Mouse (Mus musculus) kidney, postnatal 0 days (tissue): ENCODE data around the gene Relb. TPM values are rescaled to one million over a fixed set of nuclear protein-coding genes. Genes with fewer than 3 reads are reported as not detected.
A peak's percentile ranks its signal among the peaks of the same experiment; 100 is the strongest.

ENCODE experiments used
- ATAC-seq: fragments of 200-750 bp; cut with Nextera tagmentation; replicated peaks from 2 replicates; pipeline ENCODE4 v1.8.0; 2017; ENCODE audit warnings: low read depth, moderate number of reproducible peaks, moderate TSS enrichment, moderate library complexity; ENCODE audit not compliant: low FRiP score
- DNase-seq: peaks from one replicate; pipeline ENCODE4 v3.0.0-alpha.2; 2016; ENCODE audit warnings: low spot score
- H3K27ac ChIP-seq: fragments of 300-500 bp; sonication (generic); 2 replicates; pipeline ENCODE4 v1.5.1; 2014; ENCODE audit warnings: mild to moderate bottlenecking
- H3K27me3 ChIP-seq: fragments of 300-500 bp; sonication (generic); 2 replicates; pipeline ENCODE4 v1.6.1; 2014; ENCODE audit warnings: low read length, mixed read lengths; ENCODE audit not compliant: insufficient read depth
- H3K36me3 ChIP-seq: fragments of 300-500 bp; sonication (generic); 2 replicates; pipeline ENCODE4 v1.6.1; 2014; ENCODE audit warnings: low read length, mixed read lengths; ENCODE audit not compliant: insufficient read depth
- H3K4me1 ChIP-seq: fragments of 300-500 bp; sonication (generic); replicated peaks from 2 replicates; pipeline ENCODE4 v1.6.1; 2014; ENCODE audit warnings: antibody characterized with exemption, low read length, mixed read lengths; ENCODE audit not compliant: insufficient read depth
- H3K4me2 ChIP-seq: fragments of 300-500 bp; sonication (generic); 2 replicates; pipeline ENCODE4 v1.6.1; 2014; ENCODE audit warnings: mild to moderate bottlenecking, low read length, moderate library complexity, mixed read lengths
- H3K4me3 ChIP-seq: fragments of 300-500 bp; sonication (generic); replicated peaks from 2 replicates; pipeline ENCODE4 v1.5.1; 2014; ENCODE audit warnings: low read depth, low read length
- H3K9ac ChIP-seq: fragments of 300-500 bp; sonication (generic); 2 replicates; pipeline ENCODE4 v1.6.1; 2014; ENCODE audit warnings: low read depth, low read length
- H3K9me3 ChIP-seq: fragments of 300-500 bp; sonication (generic); replicated peaks from 2 replicates; pipeline ENCODE4 v1.6.1; 2016; ENCODE audit warnings: low read length, inconsistent platforms, mixed read lengths
- CTCF ChIP-seq: IDR thresholded peaks from 2 replicates; pipeline ENCODE4 v1.5.1; 2016; ENCODE audit warnings: antibody characterized with exemption, low read depth, mild to moderate bottlenecking, moderate library complexity
- WGBS: fragments of 180-500 bp; shearing (Covaris S2); extraction: QIAGEN DNeasy Blood & Tissue Kit; methylation state at CpG from one replicate; pipeline ENCODE4 v1.1.7; 2014; 5-methylcytosine and 5-hydroxymethylcytosine counted together
- polyA plus RNA-seq: library from polyadenylated mRNA; unstranded; fragments of >200 nt; fragmentation: Nextera tagmentation; extraction: Ambion mirVana; gene quantifications from 2 replicates; pipeline ENCODE4 v1.2.1, GENCODE M21; 2015

The Relb gene
- polyA plus RNA-seq, 1 experiment from 2014 or later, result 10.6 TPM

- H3K27me3 ChIP-seq, result peaks cover 13% of the 10 kb centered on the region; the same call in 1 of the 2 replicates
- H3K4me1 ChIP-seq, result peaks cover 6% of the 10 kb centered on the region; the same call in 1 of the 2 replicates
- DNase-seq, result no peak
- peaks cover 10% of the 10 kb centered on the region; the same call in 1 of the 2 replicates for H3K36me3 ChIP-seq
- no peak for ATAC-seq
- H3K27ac ChIP-seq, result no peak overlapping the region
- H3K9me3 ChIP-seq, result no peaks in the 10 kb centered on the region
- TF ChIP-seq CTCF, result no peak
- no peak overlapping the region for H3K4me3 ChIP-seq
- WGBS, result 59% methylated on average over 4 of the region's 4 CpGs
- H3K9ac ChIP-seq, result no peak overlapping the region
- H3K4me2 ChIP-seq, result no peak overlapping the region
Measured at GRCm38 (mm10) chr7:19578436-19578835, 50.8 kb downstream of the Relb start.

GRCm38 (mm10) chr7:19577877-19578414 is 51.3 kb downstream of the Relb start:
- ATAC-seq (no peak), DNase-seq (no peak)
- Histone ChIP-seq H3K4me3 (peak overlapping the region; percentile 30), H3K27me3 (peaks cover 13% of the 10 kb centered on the region; the same call in 1 of the 2 replicates), H3K4me1 (peaks cover 6% of the 10 kb centered on the region; the same call in 1 of the 2 replicates), H3K36me3 (peaks cover 9% of the 10 kb centered on the region; the same call in 1 of the 2 replicates), H3K9ac (0 out of 2 replicates have a peak overlapping the region, but pooled peaks have one; percentile 40), H3K4me2 (peak overlapping the region; percentile 73), H3K9me3 (no peaks in the 10 kb centered on the region), H3K27ac (no peak overlapping the region)
- WGBS, result 15% methylated on average over 10 of the region's 10 CpGs
- TF ChIP-seq CTCF, result no peak

GRCm38 (mm10) chr7:19577141-19577852 is 51.9 kb downstream of the Relb start, which contains the start of the genes Zfp296 and Gemin7:
Gene Zfp296, plus strand, starts transcription at chr7:19577287.
Gene Gemin7, minus strand, starts transcription at chr7:19577595.
- peak within 1 kb of the TSS; percentile 30 for H3K4me3 ChIP-seq
- peaks cover 13% of the 10 kb centered on the region; the same call in 1 of the 2 replicates for H3K27me3 ChIP-seq
- DNase-seq (no peak), ATAC-seq (no peak)
- peaks cover 9% of the 10 kb centered on the region; the same call in 1 of the 2 replicates for H3K36me3 ChIP-seq
- H3K9ac ChIP-seq, result peak within 1 kb of the TSS; percentile 40
- WGBS, result under 1% methylated on average over 54 of the region's 56 CpGs
- H3K4me1 ChIP-seq, result peaks cover 9% of the 10 kb centered on the region
- H3K9me3 ChIP-seq, result no peaks in the 10 kb centered on the region
- no peak within 1 kb of the TSS for H3K27ac ChIP-seq
- H3K4me2 ChIP-seq, result peak within 1 kb of the TSS; percentile 73
- TF ChIP-seq CTCF, result no peak

GRCm38 (mm10) chr7:19575559-19575958 is 53.7 kb downstream of the Relb start:
- Histone ChIP-seq H3K4me2 (no peak overlapping the region), H3K27ac (no peak overlapping the region), H3K9me3 (no peaks in the 10 kb centered on the region), H3K4me1 (peaks cover 16% of the 10 kb centered on the region), H3K9ac (no peak overlapping the region), H3K36me3 (0 out of 2 replicates have a peak, but pooled peaks cover 3% of the 10 kb centered on the region), H3K27me3 (peaks cover 13% of the 10 kb centered on the region; the same call in 1 of the 2 replicates), H3K4me3 (no peak overlapping the region)
- no peak for TF ChIP-seq CTCF
- 67% methylated on average over 3 of the region's 3 CpGs for WGBS
- ATAC-seq (no peak), DNase-seq (no peak)

- no peak for TF ChIP-seq CTCF
- Histone ChIP-seq H3K36me3 (peaks cover 13% of the 10 kb centered on the region; the same call in 1 of the 2 replicates), H3K4me3 (peak overlapping the region; percentile 71), H3K27me3 (peaks cover 13% of the 10 kb centered on the region; the same call in 1 of the 2 replicates), H3K27ac (peak overlapping the region; percentile 92), H3K4me2 (peak overlapping the region; percentile 71), H3K4me1 (peaks cover 16% of the 10 kb centered on the region), H3K9me3 (no peaks in the 10 kb centered on the region), H3K9ac (peak overlapping the region; percentile 84)
- 24% methylated on average over 16 of the region's 16 CpGs for WGBS
- DNase-seq (no peak), ATAC-seq (no peak)
Measured at GRCm38 (mm10) chr7:19573776-19574140, 55.5 kb downstream of the Relb start.
